Mouse (Mus musculus): ENCODE measurements around the gene Dnajb6.

GRCm38 (mm10) chr5:29752894-29753293, 17.4 kb downstream of the Dnajb6 start:
- TF ChIP-seq CTCF (IDR thresholded peaks at IDR 0.05; ENCODE audit: low read depth, low read length) (no peak), GATA2 (IDR thresholded peaks at IDR 0.05; ENCODE audit: borderline replicate concordance, low read depth, low read length) (no peak), TAL1 (conservative IDR thresholded peaks at IDR 0.05; ENCODE audit: low read depth, low read length) (peak; percentile 49), POLR2AphosphoS5 (IDR thresholded peaks at IDR 0.05; ENCODE audit: insufficient replicate concordance, low read depth, low read length) (no peak), GATA1 (IDR thresholded peaks at IDR 0.05; ENCODE audit: borderline replicate concordance, low read length) (no peak)
